Mouse (Mus musculus) urinary bladder, adult 18-20 months (tissue): ENCODE measurements around the gene Tnrc6b.

Experiments
- DNase-seq, 2 experiments: peaks; one replicate each; pipeline ENCODE4 v3.0.0; 2022; ENCODE audit warnings: low spot score in 2 of 2, mixed read lengths in 2 of 2

Tnrc6b gene

GRCm38 (mm10) chr15:80710608-80711363 lies at the start of gene Tnrc6b:
Gene Tnrc6b, plus strand, starts transcription at chr15:80711313.
- peak; percentile 95 to 99 for DNase-seq

GRCm38 (mm10) chr15:80664444-80664843 lies 46.7 kb upstream of the Tnrc6b start:
- no peak for DNase-seq

GRCm38 (mm10) chr15:80671295-80672252 lies 39.5 kb upstream of the Tnrc6b start, which contains the start of gene Fam83f:
Gene Fam83f, plus strand, starts transcription at chr15:80671847.
- DNase-seq: peak; percentile 63 to 75

- no peak for DNase-seq
These were observed 38.3 kb upstream of the Tnrc6b start for GRCm38 (mm10) chr15:80672810-80673209.

- no peak for DNase-seq
These were observed 37.6 kb upstream of the Tnrc6b start for GRCm38 (mm10) chr15:80673337-80674095.

- DNase-seq: no peak
These were observed 36.4 kb upstream of the Tnrc6b start for GRCm38 (mm10) chr15:80674700-80675099.

- DNase-seq: no peak
These were observed 31.4 kb upstream of the Tnrc6b start for GRCm38 (mm10) chr15:80679515-80680215.

- peak in 1 of 2 experiments; percentile 37 for DNase-seq
These were observed 30.6 kb upstream of the Tnrc6b start for GRCm38 (mm10) chr15:80680347-80681030.

- DNase-seq: no peak
These were observed 29.6 kb upstream of the Tnrc6b start for GRCm38 (mm10) chr15:80681466-80681881.

GRCm38 (mm10) chr15:80682343-80682742 lies 28.8 kb upstream of the Tnrc6b start:
- no peak for DNase-seq

GRCm38 (mm10) chr15:80683151-80683550 lies 28.0 kb upstream of the Tnrc6b start:
- DNase-seq: peak in 1 of 2 experiments; percentile 71

GRCm38 (mm10) chr15:80683990-80684389 lies 27.1 kb upstream of the Tnrc6b start:
- no peak for DNase-seq

GRCm38 (mm10) chr15:80684786-80685602 lies 26.1 kb upstream of the Tnrc6b start:
- DNase-seq: no peak

GRCm38 (mm10) chr15:80685603-80685895 lies 25.6 kb upstream of the Tnrc6b start:
- DNase-seq: no peak

- no peak for DNase-seq
These were observed 22.6 kb upstream of the Tnrc6b start for GRCm38 (mm10) chr15:80688536-80688935.

- DNase-seq: no peak
These were observed 17.6 kb upstream of the Tnrc6b start for GRCm38 (mm10) chr15:80693492-80693891.

- DNase-seq: no peak
These were observed 16.8 kb upstream of the Tnrc6b start for GRCm38 (mm10) chr15:80694125-80694910.

- no peak for DNase-seq
These were observed 13.5 kb upstream of the Tnrc6b start for GRCm38 (mm10) chr15:80697564-80697963.
